Mouse (Mus musculus) kidney, adult 2 months (tissue): ENCODE results near the gene Kcne3. TPM values are rescaled to one million over a fixed set of nuclear protein-coding genes. Genes with fewer than 3 reads are reported as not detected.

Experiments used
- DNase-seq: peaks from one replicate; pipeline ENCODE4 v3.0.0; 2021
- H3K27ac ChIP-seq: fragments of 200-500 bp; 2 replicates; pipeline ENCODE4 v1.5.1; 2012; ENCODE audit warnings: low read depth, low read length, control low read depth, inconsistent platforms; ENCODE audit not compliant: insufficient read depth
- H3K27me3 ChIP-seq: fragments of 200-500 bp; replicated peaks from 2 replicates; pipeline ENCODE4 v1.6.1; 2012; ENCODE audit warnings: mild to moderate bottlenecking, moderate library complexity, low read length, inconsistent platforms; ENCODE audit not compliant: control insufficient read depth, insufficient read depth
- H3K36me3 ChIP-seq: fragments of 200-500 bp; 2 replicates; pipeline ENCODE4 v1.6.1; 2012; ENCODE audit warnings: mild to moderate bottlenecking, moderate library complexity, low read length, inconsistent platforms; ENCODE audit not compliant: control insufficient read depth, insufficient read depth
- H3K4me1 ChIP-seq: fragments of 200-500 bp; 2 replicates; pipeline ENCODE4 v1.6.1; 2011; ENCODE audit warnings: low read length; ENCODE audit not compliant: control insufficient read depth, insufficient read depth
- H3K4me3 ChIP-seq: fragments of 200-500 bp; 2 replicates; pipeline ENCODE4 v1.5.1; 2011; ENCODE audit warnings: mild to moderate bottlenecking, low read depth, low read length, control low read depth; ENCODE audit not compliant: insufficient read depth
- CTCF ChIP-seq: fragments of 200-500 bp; conservative IDR thresholded peaks from 2 replicates; pipeline ENCODE4 v1.5.1; 2011; ENCODE audit warnings: low read depth, mild to moderate bottlenecking, control low read depth, low read length, moderate library complexity, mixed read lengths; ENCODE audit not compliant: insufficient read depth, insufficient read length
- POLR2A ChIP-seq: fragments of 200-500 bp; IDR thresholded peaks from one replicate; pipeline ENCODE4 v1.6.1; 2011; ENCODE audit warnings: low read depth, low read length, control low read depth
- WGBS: fragments of 180-500 bp; shearing (Covaris S2); methylation state at CpG from one replicate; pipeline ENCODE4 v1.1.7; 2018; 5-methylcytosine and 5-hydroxymethylcytosine counted together
- polyA plus RNA-seq: library from polyadenylated mRNA; depleted of rRNA; stranded (reverse); fragments of >200 nt; gene quantifications from 2 replicates; pipeline ENCODE4 v1.2.3, GENCODE M21; 2012

Gene Kcne3
- polyA plus RNA-seq, 1 experiment = 3.3 TPM

DNA sequence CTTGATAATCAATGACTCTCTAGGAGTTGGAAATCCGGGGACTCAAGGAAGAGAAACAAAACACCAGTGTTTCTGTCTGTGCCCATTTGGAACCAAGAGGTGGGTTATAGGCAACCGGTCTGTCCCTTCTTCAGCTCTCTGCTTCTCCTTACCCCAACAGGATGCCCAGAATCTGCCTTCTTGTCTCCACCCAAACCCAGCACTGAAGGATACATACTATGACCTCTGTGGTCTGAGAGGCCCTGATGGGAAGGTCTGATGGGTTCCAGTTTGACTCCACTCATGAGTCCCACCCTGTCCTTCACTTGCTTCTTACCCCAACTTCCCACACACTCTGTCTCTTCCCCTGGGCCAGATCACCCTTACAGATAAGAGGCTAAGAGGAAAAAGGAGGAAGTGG is 4.9 kb downstream of the Kcne3 start:
- Histone ChIP-seq H3K27me3 (no peaks in the 10 kb centered on the region), H3K36me3 (no peaks in the 10 kb centered on the region), H3K4me3 (no peak overlapping the region), H3K27ac (no peak overlapping the region), H3K4me1 (no peaks in the 10 kb centered on the region)
- 93% methylated on average over 2 of the region's 2 CpGs for WGBS
- DNase-seq = no peak
- TF ChIP-seq POLR2A (no peak), CTCF (no peak)

DNA sequence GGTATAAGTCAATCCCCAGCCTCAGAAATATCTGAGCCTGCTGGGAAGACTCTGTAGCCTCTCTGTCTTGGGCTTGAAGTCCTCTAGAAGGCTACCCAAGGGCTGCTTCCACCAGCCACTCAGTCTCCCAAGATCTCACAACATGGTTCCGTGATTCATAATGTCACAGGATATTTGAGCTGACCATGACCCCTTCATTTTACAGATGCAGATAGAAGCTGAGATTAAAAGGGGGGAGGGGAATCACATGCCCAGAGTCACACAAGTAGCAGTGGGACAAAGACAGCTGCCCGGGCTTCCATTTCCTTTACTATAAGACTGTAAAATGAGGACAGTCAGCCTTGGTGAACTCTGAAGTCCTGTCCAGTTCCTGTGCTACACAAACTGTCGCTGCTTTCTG is 5.3 kb downstream of the Kcne3 start:
- Histone ChIP-seq H3K4me1 (no peaks in the 10 kb centered on the region), H3K27ac (no peak overlapping the region), H3K27me3 (no peaks in the 10 kb centered on the region), H3K36me3 (no peaks in the 10 kb centered on the region), H3K4me3 (no peak overlapping the region)
- TF ChIP-seq CTCF (no peak), POLR2A (no peak)
- WGBS = 64% methylated on average over 3 of the region's 3 CpGs
- DNase-seq = no peak

DNA sequence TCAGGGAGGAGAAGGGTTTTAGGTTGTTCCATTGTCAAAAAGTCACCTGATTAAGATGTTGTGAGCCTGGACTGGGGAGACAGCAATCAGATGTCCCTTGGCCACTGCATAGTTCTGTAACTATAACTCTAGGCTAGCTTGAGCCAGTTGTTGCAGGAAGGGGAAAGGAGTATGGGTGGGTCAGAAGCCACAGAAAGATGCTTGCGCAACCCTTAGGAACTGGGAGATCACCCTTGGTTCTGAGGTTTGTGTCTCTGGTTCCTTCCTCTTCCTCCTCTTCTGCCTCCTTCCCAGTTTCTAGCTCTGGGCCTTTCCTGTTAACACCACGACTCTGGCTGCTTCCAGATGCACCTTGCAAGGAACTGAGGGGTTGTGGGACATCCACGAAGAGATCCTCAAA is 6.1 kb downstream of the Kcne3 start:
- 73% methylated on average over 3 of the region's 3 CpGs for WGBS
- TF ChIP-seq CTCF (no peak), POLR2A (no peak)
- Histone ChIP-seq H3K4me3 (no peak overlapping the region), H3K4me1 (no peaks in the 10 kb centered on the region), H3K36me3 (no peaks in the 10 kb centered on the region), H3K27ac (no peak overlapping the region), H3K27me3 (no peaks in the 10 kb centered on the region)
- peak; percentile 9 for DNase-seq

DNA sequence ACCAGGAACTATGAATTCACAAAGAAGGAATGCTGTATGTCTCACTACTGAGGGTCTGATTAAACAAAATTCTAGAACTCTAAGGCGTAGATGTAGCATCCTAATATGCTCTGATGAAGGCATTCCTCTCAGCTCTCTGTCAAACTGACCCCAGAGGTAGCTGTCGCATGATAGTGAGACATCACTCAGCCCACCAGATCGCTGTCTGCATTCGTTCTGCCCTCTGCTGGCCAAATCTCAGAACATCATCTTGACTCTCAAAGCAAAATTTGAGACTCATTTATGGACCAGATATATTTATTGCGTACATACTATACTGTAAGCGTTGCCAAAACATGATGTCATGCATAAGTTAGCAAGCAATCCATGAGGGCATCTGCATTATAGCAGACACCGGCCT is 11.3 kb downstream of the Kcne3 start:
- WGBS = 18% methylated on average over 7 of the region's 7 CpGs
- peak; percentile 38 for DNase-seq
- Histone ChIP-seq H3K27me3 (no peaks in the 10 kb centered on the region), H3K4me3 (no peak overlapping the region), H3K4me1 (no peaks in the 10 kb centered on the region), H3K27ac (no peak overlapping the region), H3K36me3 (no peaks in the 10 kb centered on the region)
- TF ChIP-seq POLR2A (no peak), CTCF (peak; percentile 79)

DNA sequence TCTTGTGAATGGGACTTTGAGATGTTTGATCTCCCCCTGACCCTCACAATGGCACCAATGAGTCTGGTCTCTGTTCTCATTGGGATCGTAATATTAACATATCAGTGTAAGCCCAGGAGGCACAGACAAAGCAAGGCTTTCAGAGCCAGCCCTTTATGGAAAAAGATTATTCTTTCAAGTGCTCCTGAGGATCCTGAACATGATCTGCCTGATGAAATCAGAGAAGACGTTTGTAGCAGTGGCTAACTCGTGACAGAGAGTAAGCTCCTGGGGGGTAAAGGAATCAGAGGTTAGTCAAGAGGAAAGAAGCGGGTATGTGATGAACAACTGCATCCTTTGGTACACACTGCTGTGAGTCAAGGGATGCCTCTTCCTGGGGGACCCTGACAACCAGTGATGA is 13.9 kb downstream of the Kcne3 start:
- 40% methylated on average over 4 of the region's 4 CpGs for whole genome bisulfite sequencing
- no peak overlapping the region for H3K4me3 ChIP-seq
- no peaks in the 10 kb centered on the region for H3K36me3 ChIP-seq
- H3K27me3 ChIP-seq = no peaks in the 10 kb centered on the region; the same call in 1 of the 2 replicates
- TF ChIP-seq CTCF (no peak), POLR2A (no peak)
- DNase-seq = no peak
- H3K4me1 ChIP-seq = no peaks in the 10 kb centered on the region
- H3K27ac ChIP-seq = no peak overlapping the region

GRCm38 (mm10) chr7:100190778-100191177 is 14.5 kb downstream of the Kcne3 start:
- Histone ChIP-seq H3K27me3 (no peaks in the 10 kb centered on the region; the same call in 1 of the 2 replicates), H3K4me1 (no peaks in the 10 kb centered on the region), H3K36me3 (no peaks in the 10 kb centered on the region), H3K4me3 (no peak overlapping the region), H3K27ac (no peak overlapping the region)
- DNase-seq = peak; percentile 58
- TF ChIP-seq POLR2A (no peak), CTCF (peak; percentile 90)
- WGBS = 2% methylated on average over 4 of the region's 4 CpGs

- no peak overlapping the region for H3K4me3 ChIP-seq
- H3K36me3 ChIP-seq = no peaks in the 10 kb centered on the region
- no peaks in the 10 kb centered on the region for H3K4me1 ChIP-seq
- no peak for TF ChIP-seq POLR2A
- no peak for TF ChIP-seq CTCF
- WGBS = 89% methylated on average over 3 of the region's 3 CpGs
- no peak for DNase-seq
- no peak overlapping the region for H3K27ac ChIP-seq
- no peaks in the 10 kb centered on the region for H3K27me3 ChIP-seq
These were observed 24.9 kb downstream of the Kcne3 start for GRCm38 (mm10) chr7:100201191-100201590.

DNA sequence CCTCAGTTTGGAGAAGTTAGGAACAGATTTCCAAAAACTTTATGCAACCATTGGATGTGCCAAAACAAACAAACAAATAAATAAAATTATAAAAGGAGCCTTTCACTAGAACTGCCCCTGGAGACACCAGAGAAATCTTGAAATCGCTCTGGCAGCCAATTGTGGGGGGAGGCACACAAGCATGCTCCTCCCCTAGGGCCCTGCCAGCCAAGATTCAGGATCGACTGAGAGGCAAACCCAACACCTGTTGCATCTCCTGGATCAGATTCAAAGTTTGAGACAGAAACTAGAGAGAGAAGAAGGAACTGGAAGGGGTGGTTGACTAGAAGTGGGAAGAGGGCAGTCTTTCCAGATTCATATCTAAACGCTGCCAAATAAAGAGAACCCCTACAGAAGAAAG is 27.3 kb downstream of the Kcne3 start:
- TF ChIP-seq CTCF (no peak), POLR2A (no peak)
- no peaks in the 10 kb centered on the region for H3K4me1 ChIP-seq
- WGBS = 56% methylated on average over 3 of the region's 3 CpGs
- no peak overlapping the region for H3K4me3 ChIP-seq
- H3K27me3 ChIP-seq = no peaks in the 10 kb centered on the region
- DNase-seq = no peak
- no peak overlapping the region for H3K27ac ChIP-seq
- H3K36me3 ChIP-seq = no peaks in the 10 kb centered on the region
